Mouse (Mus musculus): ENCODE measurements around the gene Cst9. TPM values are rescaled to one million over a fixed set of nuclear protein-coding genes. Genes with fewer than 3 reads are reported as not detected.
A peak's percentile ranks its signal among the peaks of the same experiment; 100 is the strongest.

Gene Cst9
- total RNA-seq, 1 experiment from 2014 or later, result not detected

DNA sequence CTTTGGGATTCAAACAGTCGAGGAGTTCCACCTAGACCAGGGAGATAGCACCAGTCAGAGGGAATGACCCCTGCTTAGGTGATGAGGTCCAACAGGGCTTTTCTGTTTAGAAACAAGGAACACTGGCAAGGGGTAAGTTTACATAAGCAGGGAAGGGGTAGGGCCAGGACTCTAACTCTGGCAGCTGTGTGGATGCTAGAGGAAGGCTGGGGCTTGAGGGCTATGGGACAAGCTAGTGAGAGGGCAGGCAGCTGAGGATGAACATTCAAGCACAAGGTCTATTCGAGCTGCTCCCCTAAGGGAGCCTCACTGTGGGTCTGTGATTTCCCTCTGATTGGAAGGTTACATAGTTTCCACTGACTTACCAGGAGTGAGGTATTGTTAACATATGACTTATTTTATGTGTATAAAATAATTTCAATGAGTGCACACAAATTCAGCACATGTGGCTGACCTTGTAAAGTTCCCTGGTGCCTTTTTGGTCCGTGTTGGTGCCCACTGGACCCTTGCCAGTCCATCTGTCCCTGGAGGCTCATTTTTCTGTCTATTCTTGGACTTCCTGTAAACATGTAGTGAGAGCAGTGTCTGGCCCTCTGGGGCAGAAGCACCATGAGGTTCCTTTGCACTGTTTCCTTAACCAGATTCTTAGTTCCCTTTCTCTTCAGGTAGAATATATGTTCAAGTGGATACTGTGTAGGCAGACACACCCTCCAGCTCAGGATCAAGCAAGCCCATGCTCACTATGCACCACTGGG is 42.2 kb downstream of the Cst9 start:
- DNase-seq, result peak; percentile 50

DNA sequence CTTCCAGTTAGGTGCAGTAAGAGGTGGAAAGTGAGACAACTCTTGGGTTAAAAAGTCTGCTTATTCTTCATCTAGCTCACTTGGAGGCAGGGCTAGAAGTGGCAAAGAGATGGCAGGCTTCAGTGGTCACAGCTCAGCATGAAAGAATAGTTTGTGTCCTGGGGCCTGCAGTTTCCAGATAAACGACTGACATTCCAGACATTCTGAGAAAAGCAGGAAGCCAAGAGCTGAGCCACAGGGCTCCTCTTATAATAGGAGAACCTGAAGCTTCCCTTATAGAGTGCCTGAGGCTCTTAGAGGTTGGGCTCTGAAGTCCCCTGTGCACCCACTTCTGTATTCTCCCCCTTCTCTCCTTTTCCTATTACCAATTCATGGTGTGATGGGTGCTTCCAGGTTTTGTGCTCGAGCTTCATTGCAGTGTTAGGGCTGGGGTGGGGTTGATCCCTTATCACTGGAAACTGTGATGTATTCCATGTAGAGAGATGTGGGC is 43.7 kb downstream of the Cst9 start:
- DNase-seq, result no peak

DNA sequence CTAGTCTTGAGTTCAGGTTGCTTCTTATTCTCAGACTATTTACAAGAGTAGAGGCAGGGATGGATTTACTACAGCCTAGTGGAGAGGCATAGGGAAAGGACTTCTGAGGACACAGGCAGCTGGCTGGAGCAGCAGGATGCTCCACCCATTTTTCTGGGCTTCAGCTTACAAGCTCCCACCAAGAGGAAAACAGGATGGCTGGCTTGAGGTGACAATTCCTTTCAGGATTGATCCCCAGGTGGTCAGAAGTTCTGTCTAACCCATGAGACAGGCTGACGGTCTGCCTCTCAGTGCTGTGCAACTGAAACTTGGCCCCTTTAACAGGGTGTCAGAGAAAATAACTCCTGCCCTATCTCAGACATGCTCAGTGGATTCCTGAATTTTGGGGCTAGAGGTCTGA is 44.3 kb downstream of the Cst9 start:
- DNase-seq, result no peak

DNA sequence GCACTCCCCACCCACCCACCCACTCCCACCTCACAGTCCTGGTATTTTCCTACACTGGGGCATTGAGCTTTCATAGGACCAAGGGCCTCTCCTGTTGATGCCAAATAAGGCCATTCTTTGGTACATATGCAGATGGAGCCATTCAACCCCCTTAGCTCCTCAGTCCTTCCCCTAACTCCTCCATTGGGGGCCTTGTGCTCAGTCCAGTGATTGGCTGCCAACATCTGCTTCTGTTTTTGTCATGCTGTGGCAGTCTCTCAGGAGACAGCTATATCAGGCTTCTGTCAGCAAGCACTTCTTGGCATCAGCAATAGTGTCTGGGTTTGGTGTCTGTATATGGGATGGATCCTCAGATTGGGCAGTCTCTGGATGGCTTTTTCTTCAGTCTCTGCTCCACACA is 49.8 kb downstream of the Cst9 start:
- no peak for DNase-seq

Other genes with a start within 250 kb of the Cst9 start
- 22.6 and 25.7 TPM in 2 replicates for gene Nxt1, start 162.5 kb upstream of the Cst9 start, total RNA-seq (2021)
- gene Gzf1, start 154.1 kb upstream of the Cst9 start, total RNA-seq (2021), result 28.8 and 36.0 TPM in 2 replicates
- gene Napb, start 102.7 kb upstream of the Cst9 start, total RNA-seq (2021), result 6.6 and 8.7 TPM in 2 replicates
- 0.52 TPM in 1 of 2 replicates, not detected in the other for gene Cstl1, start 84.8 kb upstream of the Cst9 start, total RNA-seq (2021)
- gene Cst11, start 63.6 kb upstream of the Cst9 start, total RNA-seq (2021), result not detected in 2 replicates
- not detected in 2 replicates for gene 8030411F24Rik, start 53.1 kb upstream of the Cst9 start, total RNA-seq (2021)
- gene Cst12, start 45.8 kb upstream of the Cst9 start, total RNA-seq (2021), result not detected in 2 replicates
- 172 and 207 TPM in 2 replicates for gene Cst8, start 36.4 kb upstream of the Cst9 start, total RNA-seq (2021)
- gene Cst13, start 15.1 kb upstream of the Cst9 start, total RNA-seq (2021), result 0.58 TPM in 1 of 2 replicates, not detected in the other
- 1.2 TPM in 1 of 2 replicates, not detected in the other for gene 9230104L09Rik, start 29.9 kb downstream of the Cst9 start, total RNA-seq (2021)
- 728 and 742 TPM in 2 replicates for gene Cst3, start 40.5 kb downstream of the Cst9 start, total RNA-seq (2021)
- gene Gm1330, start 168.1 kb downstream of the Cst9 start, total RNA-seq (2021), result not detected in 2 replicates
- gene Gm10750, start 182.1 kb downstream of the Cst9 start, total RNA-seq (2021), result not detected in 2 replicates

Measured in adrenal gland, postnatal 25 days (tissue).